Mouse (Mus musculus) C2C12 (cell line): ENCODE results near the gene Snx29.

Experiments
- CTCF ChIP-seq: IDR thresholded peaks from one replicate; pipeline ENCODE4 v1.5.1; 2011; ENCODE audit not compliant: control insufficient read depth, insufficient read depth, insufficient read length
- FOSL1 ChIP-seq: IDR thresholded peaks from one replicate; pipeline ENCODE4 v1.8.0; 2011; ENCODE audit warnings: mild to moderate bottlenecking, low read length; ENCODE audit not compliant: poor library complexity, insufficient read depth, severe bottlenecking
- MYOD1 ChIP-seq: IDR thresholded peaks from one replicate; pipeline ENCODE4 v1.6.1; 2011; ENCODE audit warnings: low read depth; ENCODE audit not compliant: control insufficient read depth, insufficient read length
- MYOG ChIP-seq: IDR thresholded peaks from one replicate; pipeline ENCODE4 v1.6.1; 2011; ENCODE audit not compliant: control insufficient read depth, insufficient read length; ENCODE audit errors: extremely low read depth
- USF1 ChIP-seq: IDR thresholded peaks from one replicate; pipeline ENCODE4 v1.6.1; 2011; ENCODE audit warnings: low read depth, mild to moderate bottlenecking, control low read depth, moderate library complexity

DNA sequence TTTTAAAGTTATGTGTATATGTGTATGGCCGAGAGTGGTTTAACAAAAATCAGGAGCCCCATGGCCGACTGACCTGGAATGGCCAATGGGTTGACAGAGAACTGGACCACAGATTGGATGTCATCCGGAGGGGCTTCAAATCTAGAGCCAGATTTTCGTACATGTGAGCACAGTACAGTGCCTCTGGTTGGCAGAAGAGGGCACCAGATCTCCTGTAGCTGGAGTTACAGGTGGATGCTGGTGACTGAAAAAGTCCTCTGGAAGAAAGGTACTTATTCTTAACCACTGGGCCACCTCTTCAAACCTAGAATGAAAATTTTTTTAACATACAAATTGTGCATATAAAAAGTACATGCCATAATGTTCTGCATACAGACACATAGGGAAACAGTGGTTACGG lies 6.0 kb upstream of the Snx29 start:
- TF ChIP-seq MYOD1 (no peak), CTCF (no peak), MYOG (no peak), FOSL1 (no peak), USF1 (no peak)
